Mouse (Mus musculus) gastrocnemius, postnatal 4 days (tissue): ENCODE measurements at regions not wholly inside any gene's neighbourhood (a gene's known extent, or its start where the extent isn't known, plus 50 kb on each side); places are given as distances from the start of the nearest gene placed in this dataset.
A peak's percentile ranks its signal among the peaks of the same experiment; 100 is the strongest.

ENCODE experiments used
- DNase-seq, 2 experiments: peaks; one replicate each; pipeline ENCODE4 v3.0.0; 2021 to 2022; ENCODE audit warnings: low spot score in 2 of 2, mixed read lengths in 2 of 2

DNA sequence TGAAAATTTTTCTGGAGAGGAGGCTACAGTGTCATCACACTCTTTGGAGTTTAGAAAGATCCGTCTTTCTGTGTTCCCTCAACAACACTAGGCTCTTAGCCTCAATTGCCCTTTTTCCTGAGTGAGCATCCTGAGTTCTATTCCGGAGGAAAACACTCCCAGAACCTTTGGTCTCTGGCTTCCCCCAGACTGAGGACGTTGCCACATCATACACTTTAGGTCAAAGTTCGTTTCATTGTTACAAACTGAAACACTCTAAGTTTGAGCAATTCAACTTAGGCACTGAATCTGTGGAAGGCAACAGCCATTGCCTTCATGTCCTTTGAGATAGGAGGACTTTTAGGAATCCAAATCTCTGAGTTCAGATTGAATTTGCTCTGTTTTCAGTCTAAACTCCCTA is 85.0 kb downstream of the Arl4a start:
- no peak for DNase-seq

DNA sequence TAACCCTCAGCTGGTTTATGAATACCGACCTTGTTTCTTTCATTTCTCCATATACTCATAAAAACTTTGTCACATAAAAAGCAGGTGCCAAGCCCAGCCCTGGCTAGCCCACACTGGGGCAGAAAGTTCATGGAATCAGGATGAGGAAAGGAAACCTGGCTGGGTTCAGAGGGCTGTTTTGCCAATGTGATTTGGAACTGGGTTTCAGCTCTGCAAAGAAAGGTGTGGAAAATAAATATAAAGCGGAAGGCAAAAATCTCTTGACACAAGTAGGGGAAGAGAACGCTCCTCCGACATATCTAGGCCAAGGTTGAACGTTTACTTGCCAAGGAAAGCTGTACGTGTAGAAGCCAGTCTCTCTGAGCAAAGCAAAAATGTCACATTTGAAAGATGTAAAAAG is 85.9 kb downstream of the Arl4a start:
- peak in 1 of 2 experiments; percentile 15 for DNase-seq

DNA sequence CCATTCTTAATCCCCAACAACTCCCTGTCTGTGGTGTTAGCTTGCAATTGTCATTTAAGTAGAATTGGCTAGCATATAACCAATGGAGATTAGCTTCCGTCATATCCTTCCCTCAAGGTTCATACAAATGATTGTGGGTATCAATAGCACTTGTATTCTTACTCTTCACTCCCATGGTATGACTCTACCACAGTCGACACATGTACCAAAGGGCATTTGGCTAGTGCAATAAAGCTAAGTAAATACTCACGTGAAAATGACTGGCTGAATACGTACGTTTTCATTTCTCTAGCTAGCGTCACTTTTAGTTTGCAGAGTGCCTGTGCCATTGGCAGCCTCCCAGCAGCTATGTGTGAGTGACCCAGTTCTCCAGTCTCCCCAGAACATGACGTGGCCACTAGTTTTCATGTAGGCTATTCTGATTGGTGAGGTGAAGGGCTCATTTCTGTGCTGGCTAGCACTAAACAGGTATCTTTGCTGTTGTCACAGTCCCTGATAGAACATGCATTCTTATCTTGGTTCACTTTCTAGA is 87.5 kb downstream of the Arl4a start:
- no peak for DNase-seq

DNA sequence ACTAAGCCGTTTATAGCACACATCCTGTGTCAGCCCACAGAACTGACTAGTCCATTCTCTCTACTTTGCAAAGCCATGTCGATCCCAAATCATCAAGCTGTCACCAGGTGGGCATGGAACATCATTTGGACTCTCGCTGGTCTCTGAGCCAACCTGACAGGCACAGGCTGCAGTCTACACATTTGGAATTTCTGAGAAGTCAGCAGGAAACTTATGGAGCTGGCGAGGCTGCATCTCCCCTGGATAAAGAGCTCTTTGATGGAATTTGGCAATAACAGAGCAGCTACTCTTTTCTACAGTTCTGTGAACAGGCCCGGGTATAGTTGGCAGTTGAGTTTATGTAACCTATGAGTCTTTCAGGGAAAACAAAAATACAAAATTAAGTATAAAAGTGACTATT is 94.9 kb downstream of the Arl4a start:
- no peak for DNase-seq

DNA sequence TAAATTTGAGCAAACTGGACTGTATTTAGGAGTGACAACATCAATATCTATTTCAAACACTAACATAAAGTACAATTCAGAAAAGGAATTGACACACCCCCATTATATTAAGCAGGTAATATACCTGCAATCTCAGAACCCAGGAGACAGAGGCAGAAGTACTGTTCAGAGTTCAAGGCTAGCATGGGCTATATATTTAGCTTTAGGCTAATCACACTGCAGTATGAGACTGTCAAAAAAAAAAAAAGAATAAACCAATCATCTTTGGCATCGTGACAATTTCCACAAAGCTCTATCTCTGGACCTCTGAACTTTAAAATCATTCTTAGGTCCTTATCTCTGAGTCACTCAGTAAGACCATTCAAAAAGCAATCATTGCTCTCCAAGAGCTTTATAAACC is 96.7 kb downstream of the Arl4a start:
- DNase-seq: no peak

DNA sequence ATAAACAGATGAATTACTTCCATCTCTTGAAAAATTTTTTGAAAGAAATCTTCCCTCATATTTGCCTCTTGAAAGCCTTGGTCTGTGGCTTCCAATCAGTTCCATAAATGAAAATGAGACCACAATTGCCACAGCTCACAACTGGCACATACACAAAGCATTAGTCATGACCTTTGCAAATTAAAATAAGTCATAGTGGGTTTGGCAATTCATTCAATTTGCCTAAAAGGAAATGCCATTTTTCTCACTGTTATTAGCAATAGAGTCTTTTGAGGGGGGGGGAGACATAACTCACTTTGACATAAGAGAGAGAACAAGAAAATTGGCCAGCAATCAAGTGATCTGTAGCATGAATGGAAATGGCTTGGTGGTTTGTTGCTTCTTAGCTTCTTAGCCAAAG is 98.8 kb downstream of the Arl4a start:
- DNase-seq: no peak

DNA sequence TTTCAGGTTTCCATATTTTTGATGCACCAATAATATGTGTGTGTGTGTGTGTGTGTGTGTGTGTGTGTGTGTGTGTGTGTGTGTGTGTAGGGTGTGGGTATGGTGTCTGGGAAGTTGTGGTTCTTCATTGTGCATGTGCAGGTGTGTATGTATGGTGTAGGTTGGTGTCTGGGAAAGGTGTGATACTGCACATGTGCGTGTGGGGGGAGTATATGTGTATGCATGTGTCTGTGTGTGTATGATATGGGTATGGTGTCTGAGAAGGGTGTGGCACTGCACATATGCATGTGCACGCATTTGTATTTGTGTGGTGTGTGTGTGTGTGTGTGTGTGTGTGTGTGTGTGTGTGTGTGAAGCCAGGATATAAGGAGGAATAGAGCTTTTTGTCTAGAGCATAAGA is 99.6 kb downstream of the Arl4a start:
- no peak for DNase-seq

DNA sequence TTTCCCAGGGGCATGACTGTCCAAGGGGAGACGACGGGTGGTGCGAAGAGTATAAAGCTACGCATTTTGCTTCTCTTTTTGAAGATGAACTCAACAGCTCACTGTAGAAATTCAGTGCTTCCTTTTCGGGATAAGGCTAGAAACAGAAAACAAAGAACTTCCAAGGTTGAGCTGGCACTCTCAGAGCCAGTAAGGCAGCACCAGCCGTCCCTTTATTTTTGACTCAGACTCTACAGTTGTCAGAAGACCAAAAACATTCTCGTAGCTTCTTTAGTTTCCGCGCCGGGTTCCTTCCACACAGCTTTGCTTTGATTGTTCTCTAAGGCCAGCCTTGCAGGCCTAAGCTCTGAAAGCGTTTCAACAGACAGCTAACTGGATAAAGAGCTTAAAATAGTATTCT is 101.5 kb downstream of the Arl4a start:
- DNase-seq: no peak

DNA sequence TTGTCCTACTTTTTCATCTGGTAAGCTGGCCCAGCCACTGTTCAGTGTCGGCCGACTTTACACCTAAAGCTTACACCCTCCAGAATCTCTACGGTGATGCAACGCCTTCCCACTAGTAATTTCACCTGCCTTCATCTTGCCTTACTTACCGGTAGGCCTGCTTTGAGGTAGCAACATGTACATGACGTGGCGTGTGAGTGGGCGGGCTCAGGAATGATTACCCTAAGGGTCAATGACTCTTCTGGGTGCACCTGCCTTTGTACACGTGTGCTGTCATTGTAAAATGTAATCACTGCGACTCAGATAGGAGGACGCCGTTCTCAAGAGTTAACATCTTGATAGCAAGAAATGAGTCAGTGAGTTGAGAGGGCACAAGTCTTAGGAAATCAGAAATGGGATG is 102.0 kb downstream of the Arl4a start:
- DNase-seq: no peak

DNA sequence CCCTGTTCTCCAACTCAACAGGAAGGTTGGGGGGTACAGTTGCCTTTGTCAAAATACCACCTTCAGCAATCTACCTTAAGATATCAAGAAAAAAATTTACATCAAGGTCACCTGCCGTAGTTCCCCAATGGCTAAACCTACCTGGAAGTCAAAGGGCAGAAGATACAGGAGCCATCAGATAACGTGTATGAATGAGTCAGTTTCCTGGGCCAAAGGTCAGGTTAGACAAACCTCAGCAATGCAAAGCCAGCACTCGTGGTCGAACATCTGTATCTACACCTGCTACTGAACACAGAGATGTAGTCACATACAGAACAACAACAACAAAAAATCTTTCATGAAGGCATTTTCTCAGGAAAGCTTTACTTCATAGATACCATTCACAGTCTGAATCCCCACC is 102.9 kb downstream of the Arl4a start:
- no peak for DNase-seq

DNA sequence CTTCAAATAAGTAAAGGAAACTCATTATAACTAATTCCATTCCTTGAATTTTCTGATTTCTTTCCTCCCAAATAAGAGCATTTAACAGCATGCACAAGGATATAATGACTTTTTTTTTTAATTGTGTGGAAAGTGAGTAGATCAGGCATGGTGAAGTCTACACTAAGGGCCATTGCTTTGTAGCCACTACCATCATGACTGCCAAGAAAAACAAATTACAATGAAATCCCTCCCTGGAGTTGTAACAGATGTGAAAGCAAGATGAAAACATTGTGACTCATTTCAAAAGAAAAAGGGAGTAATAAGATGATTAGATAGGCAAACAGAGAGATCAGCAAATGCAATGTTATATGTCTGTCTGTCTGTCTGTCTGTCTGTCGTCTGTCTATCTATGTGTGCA is 106.6 kb downstream of the Arl4a start:
- DNase-seq: no peak

DNA sequence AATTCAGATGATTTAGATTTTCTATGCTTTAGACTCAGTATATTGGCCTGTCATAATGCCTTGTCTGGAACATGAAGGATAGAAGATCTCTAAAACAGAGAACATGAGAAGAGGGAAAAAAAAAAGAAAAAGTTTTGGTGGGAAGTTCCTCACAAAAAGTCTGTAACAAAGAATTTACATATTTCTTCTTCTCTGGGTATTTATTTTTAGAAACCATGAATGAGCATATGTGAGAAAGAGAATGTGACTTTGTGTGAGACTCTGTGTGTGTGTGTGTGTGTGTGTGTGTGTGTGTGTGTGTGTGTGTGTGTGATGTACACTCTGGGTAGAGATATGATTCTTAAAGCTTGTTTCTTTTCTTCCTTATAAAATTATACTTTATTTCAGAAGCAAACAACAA is 109.9 kb downstream of the Arl4a start:
- no peak for DNase-seq

DNA sequence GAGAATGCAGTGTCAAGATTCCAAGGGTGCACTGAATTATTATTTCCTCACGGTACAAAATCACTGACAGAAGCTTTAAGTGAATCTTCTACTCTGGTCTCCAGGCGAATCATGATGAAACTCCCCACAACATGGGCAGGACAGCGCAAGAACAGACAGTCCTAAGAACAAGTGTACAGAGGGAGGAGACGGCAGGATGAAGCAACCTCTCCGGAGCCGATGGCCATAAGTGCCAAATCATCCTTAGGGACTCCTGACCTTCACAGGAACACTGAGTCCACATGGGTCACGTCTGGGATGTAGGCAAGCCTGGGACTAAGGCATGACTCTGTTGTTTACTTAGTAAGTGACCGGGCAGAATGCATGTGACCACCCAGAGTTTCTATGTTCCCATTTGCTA is 110.8 kb downstream of the Arl4a start:
- DNase-seq: no peak

DNA sequence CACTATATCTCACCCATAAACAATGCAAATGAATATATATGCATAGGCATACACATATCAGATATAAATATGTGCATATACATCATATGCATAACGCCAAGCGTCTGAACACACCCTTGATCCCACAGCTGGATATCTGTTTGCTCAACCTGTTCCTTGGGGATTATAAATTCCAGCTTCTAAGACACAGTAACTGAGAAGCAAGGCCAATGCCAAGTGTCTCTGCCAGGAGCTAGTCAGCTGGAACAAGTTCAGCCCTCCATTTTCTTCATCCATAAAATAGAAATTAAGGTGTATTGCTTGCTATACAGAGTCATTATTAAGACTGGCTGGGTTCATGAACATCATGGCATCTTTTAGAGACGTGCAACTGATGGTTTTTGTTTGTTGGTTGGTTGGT is 116.3 kb downstream of the Arl4a start:
- no peak for DNase-seq

DNA sequence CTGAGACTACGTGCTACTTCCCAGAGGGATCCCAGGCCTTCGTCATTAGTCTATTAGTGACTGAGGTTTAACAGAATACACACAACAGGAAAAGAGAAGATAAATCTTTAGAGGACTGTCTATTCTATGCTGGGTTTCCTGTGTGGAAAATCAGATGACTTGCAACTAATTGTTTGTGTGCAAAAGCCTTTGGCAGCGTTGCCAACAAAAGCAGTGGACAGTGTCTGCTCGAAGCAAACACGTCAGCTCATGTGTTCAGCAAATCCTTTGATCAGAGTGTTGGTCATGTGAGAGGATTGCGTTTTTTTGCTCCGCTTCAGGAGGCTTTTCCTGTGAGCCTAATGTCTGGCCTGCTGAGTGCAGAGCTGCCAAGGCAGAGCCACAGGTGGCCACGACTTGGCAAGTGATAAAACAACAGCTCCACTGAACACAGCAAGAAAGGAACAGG is 117.3 kb downstream of the Arl4a start:
- DNase-seq: peak in 1 of 2 experiments; percentile 11

DNA sequence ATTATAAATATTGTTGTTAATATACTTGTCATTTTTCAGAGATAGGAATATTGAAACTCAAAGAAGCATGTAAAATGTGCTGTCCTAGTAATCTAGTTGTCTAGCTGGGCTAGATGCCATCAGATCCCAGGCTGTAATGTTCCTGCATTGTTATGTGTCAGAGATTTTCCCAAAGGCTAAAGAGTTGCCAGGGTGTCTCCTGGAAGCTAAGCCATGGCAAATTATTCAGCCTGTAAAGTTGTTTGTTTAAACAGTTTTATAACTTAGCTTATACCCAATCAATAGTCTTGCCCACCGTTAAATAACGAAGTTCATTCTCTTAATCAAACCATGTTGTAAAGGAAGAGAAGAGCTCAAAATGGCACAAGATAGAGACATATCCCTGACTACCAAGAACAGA is 117.9 kb downstream of the Arl4a start:
- no peak for DNase-seq

DNA sequence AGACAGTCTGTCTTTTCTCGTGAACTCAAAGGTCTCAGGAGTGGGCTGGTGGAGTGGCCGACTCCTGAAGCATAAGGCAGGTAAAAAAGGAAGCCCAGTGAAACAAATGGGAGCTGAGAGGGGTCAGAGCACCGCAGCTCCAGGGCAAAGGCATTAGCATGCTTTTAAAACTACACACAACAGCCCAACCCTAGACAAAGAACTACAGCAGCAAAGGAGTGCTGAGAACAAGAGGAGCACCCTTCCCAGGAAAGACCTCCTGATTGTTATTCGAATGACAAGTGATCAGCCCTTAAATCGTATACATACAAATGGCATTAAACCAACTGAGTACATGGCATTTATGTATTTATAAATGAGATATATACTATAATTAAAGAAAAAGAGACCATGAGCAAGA is 149.3 kb downstream of the Arl4a start:
- DNase-seq: no peak

DNA sequence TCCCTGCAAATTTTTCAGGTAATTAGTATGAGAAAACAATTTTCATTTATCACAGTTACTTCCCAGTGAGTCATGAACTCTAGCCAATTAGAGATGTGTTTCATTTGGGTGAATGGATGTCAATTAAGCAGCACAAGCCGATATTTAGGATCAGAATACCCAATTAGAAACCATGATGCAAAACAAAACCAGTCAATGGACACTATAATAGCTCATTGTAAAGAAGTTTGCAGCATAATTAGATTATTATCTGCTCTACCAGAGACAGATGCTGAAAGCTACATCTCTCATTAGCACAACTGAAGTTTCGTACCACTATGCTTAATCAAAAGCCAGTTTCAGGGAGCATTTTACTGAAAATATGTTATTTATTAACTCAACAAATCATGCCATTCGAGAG is 152.5 kb downstream of the Arl4a start:
- DNase-seq: no peak

DNA sequence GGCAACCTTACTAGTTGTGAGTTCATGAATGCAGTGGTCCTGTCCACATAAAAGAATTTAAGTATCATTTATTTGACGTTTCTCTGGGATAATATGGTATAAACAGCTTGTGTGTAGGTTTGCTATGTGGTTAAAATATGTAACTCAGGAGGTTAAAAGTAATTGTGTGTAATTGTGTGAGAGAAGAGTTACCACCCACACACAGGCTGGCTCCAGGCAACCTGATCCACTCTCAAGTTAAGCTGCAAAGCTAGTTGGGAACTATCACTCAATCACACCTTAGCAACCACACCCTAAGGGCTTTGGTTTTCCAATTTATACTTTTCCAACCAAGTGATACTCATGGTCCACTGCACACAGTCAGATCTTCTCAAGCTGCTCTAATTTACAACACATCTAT is 157.5 kb downstream of the Arl4a start:
- no peak for DNase-seq

DNA sequence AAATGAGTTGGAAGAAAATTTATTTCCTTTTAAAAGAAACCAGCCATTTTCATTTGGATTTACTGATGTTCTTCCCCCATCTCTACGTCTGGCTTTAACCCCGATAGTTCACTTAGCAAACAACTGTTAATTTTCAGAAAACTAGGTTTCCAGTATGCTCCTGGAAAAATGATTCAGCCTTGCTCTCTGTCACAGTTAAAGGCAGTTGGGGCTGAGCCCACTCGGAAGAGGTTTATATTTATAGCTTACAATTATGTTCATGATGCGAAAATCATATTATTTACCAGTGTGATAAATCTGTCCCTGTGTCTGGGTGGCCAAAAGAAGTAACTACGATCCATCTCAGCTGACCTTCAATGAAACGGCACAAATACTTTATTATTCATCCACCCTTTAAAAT is 163.9 kb downstream of the Arl4a start:
- no peak for DNase-seq

DNA sequence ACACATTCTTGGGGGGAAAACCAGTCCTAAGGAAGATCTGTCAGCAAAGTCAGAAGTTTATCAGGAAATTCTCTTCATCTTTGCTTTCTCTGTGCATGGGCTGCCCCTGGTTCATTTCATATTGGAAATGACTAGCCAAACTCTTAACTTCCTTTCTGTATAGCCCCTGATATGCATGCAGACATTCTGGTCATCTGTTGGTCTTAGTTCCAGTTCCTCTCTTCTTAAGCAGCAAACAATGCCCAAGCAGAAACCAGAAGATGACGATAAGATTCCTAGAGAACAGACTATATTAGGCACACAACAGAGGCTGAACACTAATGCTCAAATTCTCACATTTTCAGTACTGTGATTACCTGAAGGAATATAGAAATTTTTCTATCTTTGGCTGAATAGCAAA is 176.0 kb downstream of the Arl4a start:
- DNase-seq: no peak

DNA sequence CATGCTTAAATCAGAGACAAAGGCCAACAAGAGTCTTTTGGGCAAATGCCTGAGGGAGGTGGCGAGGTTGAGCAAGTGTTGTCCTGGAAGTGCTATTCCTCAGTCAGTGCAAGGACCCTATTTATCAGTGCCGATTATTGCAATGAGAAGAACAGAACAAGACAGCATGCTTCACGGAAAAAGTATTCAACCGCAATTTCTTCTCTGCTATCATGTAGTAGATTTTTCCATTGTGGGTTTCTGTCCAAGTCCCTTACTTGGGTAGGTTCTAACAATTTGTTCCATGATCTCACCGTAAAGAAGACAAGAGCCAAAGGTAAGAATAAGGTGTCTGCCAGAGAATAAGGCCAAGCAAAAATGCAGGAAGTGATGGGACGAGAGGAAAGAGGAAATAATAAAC is 186.2 kb downstream of the Arl4a start:
- no peak for DNase-seq

DNA sequence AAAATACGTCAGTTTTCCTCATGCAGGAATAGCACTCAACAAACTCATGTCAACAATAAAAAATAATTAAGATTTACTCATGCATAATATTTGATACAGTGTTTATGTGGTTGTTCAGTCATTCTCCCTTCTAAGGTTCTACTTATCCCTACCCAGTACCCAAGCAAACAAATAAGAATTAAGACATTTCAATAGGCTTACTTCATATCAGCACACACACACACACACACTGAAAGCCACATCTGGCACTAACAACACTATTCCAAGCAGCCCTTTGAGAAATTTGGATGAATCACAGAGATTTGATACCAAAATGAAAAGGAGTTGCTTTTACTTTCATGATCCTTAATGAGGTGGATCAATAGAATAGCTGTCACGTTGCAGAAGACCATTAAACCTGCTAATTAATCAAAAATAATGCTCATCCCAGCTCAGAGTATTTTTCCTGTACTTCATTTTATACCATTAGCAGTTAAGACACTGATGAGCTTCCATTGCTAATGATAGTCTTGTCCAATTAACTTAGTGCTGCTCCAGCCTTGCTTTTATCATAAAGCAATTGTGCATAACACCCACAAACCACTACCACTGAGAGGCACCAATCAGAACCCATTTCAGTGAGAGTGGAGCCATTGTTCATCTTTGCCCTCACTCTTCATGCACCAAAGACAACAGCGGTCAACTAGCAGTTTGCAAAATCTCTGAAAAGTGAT is 188.3 kb downstream of the Arl4a start:
- no peak for DNase-seq

DNA sequence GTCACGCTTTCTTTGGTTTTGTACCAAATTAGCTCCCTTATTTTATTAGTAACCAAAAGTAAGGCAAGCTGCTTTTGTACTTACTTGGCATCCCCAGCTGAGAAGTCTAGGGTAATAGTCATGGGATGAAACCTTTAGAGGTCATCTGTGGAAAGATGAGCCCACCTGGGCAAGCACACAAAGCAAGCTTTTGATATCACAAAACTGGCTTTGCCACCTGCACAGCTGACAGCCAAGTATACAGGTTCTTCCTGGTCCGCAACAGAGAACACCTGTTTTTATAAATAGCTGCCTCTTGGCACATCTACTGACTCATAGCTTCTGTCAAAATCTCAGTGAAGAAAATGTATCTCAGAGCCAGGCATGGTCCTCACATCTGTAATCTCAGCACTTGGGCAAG is 197.2 kb downstream of the Arl4a start:
- no peak for DNase-seq
